Mouse (Mus musculus): ENCODE data around the gene Arhgap9. TPM values are rescaled to one million over a fixed set of nuclear protein-coding genes. Genes with fewer than 3 reads are reported as not detected.

Arhgap9 gene
- polyA plus RNA-seq, 1 experiment = 0.78 TPM

DNA sequence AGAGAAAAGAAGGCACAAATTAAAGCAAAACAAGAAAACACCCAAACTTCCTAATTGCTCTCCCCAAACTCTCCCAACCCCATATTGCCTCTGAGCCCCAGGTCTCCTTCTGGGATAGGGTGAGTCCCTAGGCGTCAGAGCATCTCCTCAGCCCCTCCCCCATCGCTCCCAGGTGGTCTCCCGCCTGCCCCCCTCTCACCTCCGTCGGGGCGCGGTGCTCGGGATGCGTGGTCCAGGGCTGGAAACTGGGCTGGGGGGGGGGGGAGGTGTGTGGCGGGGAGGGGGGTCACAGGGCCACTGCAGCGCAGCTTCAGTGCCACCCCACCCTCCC lies 19.6 kb downstream of the Arhgap9 start:
- peak overlapping the region; percentile 22 for H3ac ChIP-seq (ENCODE audit: control insufficient read depth, insufficient read length, low read depth)
- H3K36me3 ChIP-seq (ENCODE audit: control insufficient read depth, insufficient read depth) = no peaks in the 10 kb centered on the region
- peak overlapping the region; percentile 32 for H3K4me3 ChIP-seq (ENCODE audit: insufficient read depth, poor library complexity, severe bottlenecking)
- no peaks in the 10 kb centered on the region for H3K79me2 ChIP-seq (ENCODE audit: control insufficient read depth, insufficient read depth)
- no peaks in the 10 kb centered on the region for H3K79me3 ChIP-seq (ENCODE audit: low read depth)
- no peaks in the 10 kb centered on the region for H3K27me3 ChIP-seq (ENCODE audit: control insufficient read depth, insufficient read depth, insufficient read length)
- TF ChIP-seq CTCF (IDR thresholded peaks at IDR 0.05; ENCODE audit: control insufficient read depth, insufficient read depth, insufficient read length) (no peak), MYOG (IDR thresholded peaks at IDR 0.05; ENCODE audit: control insufficient read depth, extremely low read depth, insufficient read length) (no peak), MYOD1 (IDR thresholded peaks at IDR 0.05; ENCODE audit: control insufficient read depth, insufficient read length, low read depth) (no peak), FOSL1 (IDR thresholded peaks at IDR 0.05; ENCODE audit: insufficient read depth, low read length, poor library complexity, severe bottlenecking) (no peak)

DNA sequence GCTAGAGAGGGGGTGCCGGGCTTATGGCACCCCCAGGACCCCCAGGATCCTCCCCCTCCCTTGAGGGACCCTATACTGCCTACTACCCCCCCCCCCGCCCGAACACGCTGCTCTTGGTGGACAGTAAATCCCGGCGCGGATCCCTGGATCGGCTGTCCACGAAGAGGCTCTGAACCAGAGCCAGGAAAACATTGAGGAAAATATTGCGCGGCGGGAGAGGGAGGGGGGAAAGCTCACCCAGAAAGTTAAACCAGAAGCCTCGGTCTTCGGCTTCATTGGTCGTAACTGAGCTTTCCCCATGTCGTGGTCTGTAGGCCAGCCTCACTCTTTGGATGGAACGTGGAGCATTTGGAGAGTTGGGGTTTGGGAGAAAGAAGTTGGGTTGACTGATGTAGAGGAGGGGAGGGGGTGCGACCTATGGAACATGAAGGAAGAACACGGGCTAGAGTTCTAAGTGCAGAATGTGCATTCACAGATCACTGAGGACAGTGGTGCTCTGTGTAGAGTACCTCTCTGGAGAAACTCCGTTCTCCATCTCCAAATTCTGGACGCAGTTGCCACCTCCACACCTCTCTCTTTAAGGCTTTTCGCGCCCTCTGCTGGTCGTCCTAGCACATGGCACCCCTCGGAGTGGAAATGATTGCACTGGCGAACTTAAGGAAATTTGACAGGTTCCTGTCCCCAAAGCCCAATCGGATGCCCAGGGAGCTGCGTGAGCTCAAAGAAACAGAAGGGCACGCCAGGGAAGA lies 20.3 kb downstream of the Arhgap9 start, which contains the start of gene Gli1:
Gene Gli1, minus strand, starts transcription at position 84 of the 749 bp plus-strand sequence.
- peak within 1 kb of the TSS; percentile 32 for H3K4me3 ChIP-seq (ENCODE audit: insufficient read depth, poor library complexity, severe bottlenecking)
- TF ChIP-seq MYOG (IDR thresholded peaks at IDR 0.05; ENCODE audit: control insufficient read depth, extremely low read depth, insufficient read length) (no peak), CEBPB (IDR thresholded peaks at IDR 0.05; ENCODE audit: low read depth) (no peak), MAX (IDR thresholded peaks at IDR 0.05) (peak; percentile 79), USF1 (IDR thresholded peaks at IDR 0.05; ENCODE audit: low read depth) (no peak), CTCF (IDR thresholded peaks at IDR 0.05; ENCODE audit: control insufficient read depth, insufficient read depth, insufficient read length) (peak; percentile 73), FOSL1 (IDR thresholded peaks at IDR 0.05; ENCODE audit: insufficient read depth, low read length, poor library complexity, severe bottlenecking) (no peak), MYOD1 (IDR thresholded peaks at IDR 0.05; ENCODE audit: control insufficient read depth, insufficient read length, low read depth) (no peak)
- H3K79me3 ChIP-seq (ENCODE audit: low read depth) = no peaks in the 10 kb centered on the region
- H3K79me2 ChIP-seq (ENCODE audit: control insufficient read depth, insufficient read depth) = no peaks in the 10 kb centered on the region
- no peaks in the 10 kb centered on the region for H3K36me3 ChIP-seq (ENCODE audit: control insufficient read depth, insufficient read depth)
- peak within 1 kb of the TSS; percentile 28 for H3ac ChIP-seq (ENCODE audit: control insufficient read depth, insufficient read length, low read depth)
- H3K27me3 ChIP-seq (ENCODE audit: control insufficient read depth, insufficient read depth, insufficient read length) = no peaks in the 10 kb centered on the region

DNA sequence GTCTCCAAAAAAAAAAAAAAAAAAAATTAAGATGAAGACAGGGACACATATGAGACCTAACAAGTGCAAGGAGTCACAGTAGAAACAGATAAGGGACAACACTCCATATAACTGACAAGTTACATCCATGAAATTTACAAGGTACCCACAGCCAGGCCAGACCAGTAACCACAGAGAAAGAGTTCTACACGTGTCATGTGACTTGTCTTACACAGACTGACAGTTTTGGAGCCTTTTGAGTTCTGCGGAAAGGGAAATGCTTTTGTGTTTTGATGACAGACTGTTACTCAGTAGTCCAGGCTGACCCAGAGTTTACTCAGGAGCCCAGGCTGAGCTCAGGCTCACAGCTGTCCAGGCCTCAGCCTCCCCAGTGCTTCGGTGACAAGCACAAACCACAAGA lies 21.3 kb downstream of the Arhgap9 start:
- H3K27me3 ChIP-seq (ENCODE audit: control insufficient read depth, insufficient read depth, insufficient read length) = no peaks in the 10 kb centered on the region
- no peaks in the 10 kb centered on the region for H3K36me3 ChIP-seq (ENCODE audit: control insufficient read depth, insufficient read depth)
- no peak overlapping the region for H3K4me3 ChIP-seq (ENCODE audit: insufficient read depth, poor library complexity, severe bottlenecking)
- no peaks in the 10 kb centered on the region for H3K79me2 ChIP-seq (ENCODE audit: control insufficient read depth, insufficient read depth)
- TF ChIP-seq USF1 (IDR thresholded peaks at IDR 0.05; ENCODE audit: low read depth) (peak; percentile 26), CTCF (IDR thresholded peaks at IDR 0.05; ENCODE audit: control insufficient read depth, insufficient read depth, insufficient read length) (no peak), CEBPB (IDR thresholded peaks at IDR 0.05; ENCODE audit: low read depth) (no peak)
- H3K79me3 ChIP-seq (ENCODE audit: low read depth) = no peaks in the 10 kb centered on the region
- H3ac ChIP-seq (ENCODE audit: control insufficient read depth, insufficient read length, low read depth) = no peak overlapping the region

DNA sequence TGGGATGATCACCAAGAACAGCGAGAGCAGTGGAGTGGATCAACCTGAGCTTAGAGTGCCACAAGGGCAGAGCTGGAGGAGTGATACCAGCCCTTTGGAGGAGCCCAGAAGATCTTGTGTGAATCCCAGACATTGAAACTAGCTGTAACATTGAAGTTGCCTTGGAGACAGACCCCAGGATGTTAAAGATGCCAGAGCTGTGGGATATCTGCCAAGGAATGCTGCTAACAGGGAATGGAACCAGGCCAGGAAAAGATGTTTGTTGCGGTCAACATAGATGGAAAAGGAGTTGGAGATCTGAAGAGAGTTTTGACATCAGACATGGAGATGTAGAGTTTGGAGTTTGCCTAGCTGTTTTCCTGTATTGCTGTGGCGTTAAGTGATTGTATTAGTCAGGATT lies 24.4 kb downstream of the Arhgap9 start:
- Histone ChIP-seq H3K27me3 (ENCODE audit: control insufficient read depth, insufficient read depth, insufficient read length) (no peaks in the 10 kb centered on the region), H3K4me3 (ENCODE audit: insufficient read depth, poor library complexity, severe bottlenecking) (no peak overlapping the region), H3ac (ENCODE audit: control insufficient read depth, insufficient read length, low read depth) (no peak overlapping the region), H3K36me3 (ENCODE audit: control insufficient read depth, insufficient read depth) (no peaks in the 10 kb centered on the region), H3K79me2 (ENCODE audit: control insufficient read depth, insufficient read depth) (no peaks in the 10 kb centered on the region), H3K79me3 (ENCODE audit: low read depth) (no peaks in the 10 kb centered on the region)
- TF ChIP-seq MYOD1 (IDR thresholded peaks at IDR 0.05; ENCODE audit: control insufficient read depth, insufficient read length, low read depth) = no peak
- TF ChIP-seq CTCF (IDR thresholded peaks at IDR 0.05; ENCODE audit: control insufficient read depth, insufficient read depth, insufficient read length) = no peak
- TF ChIP-seq MYOG (IDR thresholded peaks at IDR 0.05; ENCODE audit: control insufficient read depth, extremely low read depth, insufficient read length) = no peak
- no peak for TF ChIP-seq CEBPB (IDR thresholded peaks at IDR 0.05; ENCODE audit: low read depth)
- no peak for TF ChIP-seq MAX (IDR thresholded peaks at IDR 0.05)
- no peak for TF ChIP-seq USF1 (IDR thresholded peaks at IDR 0.05; ENCODE audit: low read depth)
- TF ChIP-seq FOSL1 (IDR thresholded peaks at IDR 0.05; ENCODE audit: insufficient read depth, low read length, poor library complexity, severe bottlenecking) = no peak

DNA sequence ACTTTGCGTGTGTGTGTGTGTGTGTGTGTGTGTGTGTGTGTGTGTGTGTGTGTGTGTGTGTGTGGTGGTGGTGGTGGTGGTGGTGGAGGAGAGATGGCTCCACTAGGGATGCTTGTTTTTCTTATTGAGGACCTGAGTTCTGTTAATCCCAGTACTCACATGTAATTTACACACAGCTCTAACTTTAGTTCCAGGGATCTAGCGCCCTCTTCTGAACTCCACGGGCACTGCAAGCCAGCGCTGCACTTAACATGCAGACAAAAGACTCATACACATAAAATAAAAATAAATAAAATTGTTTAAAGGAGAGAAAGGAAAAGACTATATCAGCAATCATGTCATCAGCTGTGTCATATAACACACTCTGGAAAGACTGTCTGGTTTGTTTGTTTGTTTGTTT lies 27.2 kb downstream of the Arhgap9 start:
- no peak for TF ChIP-seq MYOG (IDR thresholded peaks at IDR 0.05; ENCODE audit: control insufficient read depth, extremely low read depth, insufficient read length)
- TF ChIP-seq FOSL1 (IDR thresholded peaks at IDR 0.05; ENCODE audit: insufficient read depth, low read length, poor library complexity, severe bottlenecking) = no peak
- TF ChIP-seq CEBPB (IDR thresholded peaks at IDR 0.05; ENCODE audit: low read depth) = no peak
- no peak for TF ChIP-seq CTCF (IDR thresholded peaks at IDR 0.05; ENCODE audit: control insufficient read depth, insufficient read depth, insufficient read length)
- TF ChIP-seq MAX (IDR thresholded peaks at IDR 0.05) = no peak
- TF ChIP-seq USF1 (IDR thresholded peaks at IDR 0.05; ENCODE audit: low read depth) = no peak
- TF ChIP-seq MYOD1 (IDR thresholded peaks at IDR 0.05; ENCODE audit: control insufficient read depth, insufficient read length, low read depth) = no peak
- H3K36me3 ChIP-seq (ENCODE audit: control insufficient read depth, insufficient read depth) = no peaks in the 10 kb centered on the region
- H3K79me3 ChIP-seq (ENCODE audit: low read depth) = no peaks in the 10 kb centered on the region
- peaks cover 3% of the 10 kb centered on the region for H3K27me3 ChIP-seq (ENCODE audit: control insufficient read depth, insufficient read depth, insufficient read length)
- no peak overlapping the region for H3ac ChIP-seq (ENCODE audit: control insufficient read depth, insufficient read length, low read depth)
- H3K4me3 ChIP-seq (ENCODE audit: insufficient read depth, poor library complexity, severe bottlenecking) = no peak overlapping the region
- no peaks in the 10 kb centered on the region for H3K79me2 ChIP-seq (ENCODE audit: control insufficient read depth, insufficient read depth)

- H3K4me3 ChIP-seq (ENCODE audit: insufficient read depth, poor library complexity, severe bottlenecking) = no peak overlapping the region
- H3K27me3 ChIP-seq (ENCODE audit: control insufficient read depth, insufficient read depth, insufficient read length) = peaks cover 3% of the 10 kb centered on the region
- no peaks in the 10 kb centered on the region for H3K79me3 ChIP-seq (ENCODE audit: low read depth)
- no peak overlapping the region for H3ac ChIP-seq (ENCODE audit: control insufficient read depth, insufficient read length, low read depth)
- H3K79me2 ChIP-seq (ENCODE audit: control insufficient read depth, insufficient read depth) = no peaks in the 10 kb centered on the region
- TF ChIP-seq CTCF (IDR thresholded peaks at IDR 0.05; ENCODE audit: control insufficient read depth, insufficient read depth, insufficient read length) (no peak), CEBPB (IDR thresholded peaks at IDR 0.05; ENCODE audit: low read depth) (no peak), MYOG (IDR thresholded peaks at IDR 0.05; ENCODE audit: control insufficient read depth, extremely low read depth, insufficient read length) (no peak), FOSL1 (IDR thresholded peaks at IDR 0.05; ENCODE audit: insufficient read depth, low read length, poor library complexity, severe bottlenecking) (no peak), MAX (IDR thresholded peaks at IDR 0.05) (no peak), MYOD1 (IDR thresholded peaks at IDR 0.05; ENCODE audit: control insufficient read depth, insufficient read length, low read depth) (no peak), USF1 (IDR thresholded peaks at IDR 0.05; ENCODE audit: low read depth) (no peak)
- H3K36me3 ChIP-seq (ENCODE audit: control insufficient read depth, insufficient read depth) = no peaks in the 10 kb centered on the region
Measured at GRCm38 (mm10) chr10:127349810-127350209, 28.0 kb downstream of the Arhgap9 start.

Measured in C2C12 (cell line).